Mouse (Mus musculus) cerebellum, adult 2 months (tissue): ENCODE measurements around the gene Hinfp. TPM values are rescaled to one million over a fixed set of nuclear protein-coding genes. Genes with fewer than 3 reads are reported as not detected.

ENCODE experiments used
- DNase-seq, 2 experiments: peaks; one replicate each; pipeline ENCODE4 v3.0.0; 2021
- H3K27ac ChIP-seq: fragments of 200-500 bp; 2 replicates; pipeline ENCODE4 v1.5.1; 2012; ENCODE audit warnings: low read length, control low read depth, inconsistent platforms; ENCODE audit not compliant: insufficient read depth
- H3K27me3 ChIP-seq: fragments of 200-500 bp; 2 replicates; pipeline ENCODE4 v1.6.1; 2012; ENCODE audit warnings: inconsistent platforms, mild to moderate bottlenecking, low read length, moderate library complexity; ENCODE audit not compliant: control insufficient read depth, insufficient read depth
- H3K4me1 ChIP-seq: fragments of 200-500 bp; 2 replicates; pipeline ENCODE4 v1.6.1; 2011; ENCODE audit warnings: low read length; ENCODE audit not compliant: control insufficient read depth, insufficient read depth
- H3K4me3 ChIP-seq: fragments of 200-500 bp; replicated peaks from 2 replicates; pipeline ENCODE3; 2011; ENCODE audit warnings: mild to moderate bottlenecking, low read depth, low read length, control low read depth; ENCODE audit not compliant: insufficient read depth
- CTCF ChIP-seq: fragments of 200-500 bp; IDR thresholded peaks from 2 replicates; pipeline ENCODE4 v1.5.1; 2011; ENCODE audit warnings: low read depth, mild to moderate bottlenecking, control low read depth, low read length, moderate library complexity, borderline replicate concordance; ENCODE audit not compliant: insufficient read depth
- POLR2A ChIP-seq: fragments of 200-500 bp; IDR thresholded peaks from 2 replicates; pipeline ENCODE4 v1.6.1; 2011; ENCODE audit warnings: low read length, control low read depth, borderline replicate concordance; ENCODE audit not compliant: insufficient read depth
- WGBS: fragments of 180-500 bp; shearing (Covaris S2); methylation state at CpG from one replicate; pipeline ENCODE4 v1.1.7; 2018; 5-methylcytosine and 5-hydroxymethylcytosine counted together
- polyA plus RNA-seq: library from polyadenylated mRNA; depleted of rRNA; stranded (reverse); fragments of >200 nt; gene quantifications from 2 replicates; pipeline ENCODE4 v1.2.3, GENCODE M21; 2012; rRNA removed

Hinfp gene
- polyA plus RNA-seq, 1 experiment = 35.8 TPM

GRCm38 (mm10) chr9:44255136-44255521, 50.3 kb downstream of the Hinfp start:
- H3K27me3 ChIP-seq = no peaks in the 10 kb centered on the region
- no peak overlapping the region for H3K27ac ChIP-seq
- TF ChIP-seq POLR2A (no peak), CTCF (no peak)
- no peak for DNase-seq
- no peaks in the 10 kb centered on the region for H3K4me1 ChIP-seq
- 44% methylated on average over 6 of the region's 6 CpGs for WGBS
- no peak overlapping the region for H3K4me3 ChIP-seq

GRCm38 (mm10) chr9:44254508-44255135, 50.8 kb downstream of the Hinfp start:
- Histone ChIP-seq H3K4me1 (no peaks in the 10 kb centered on the region), H3K27me3 (no peaks in the 10 kb centered on the region), H3K27ac (no peak overlapping the region), H3K4me3 (no peak overlapping the region)
- TF ChIP-seq CTCF = no peak
- TF ChIP-seq POLR2A = no peak
- WGBS = 31% methylated on average over 5 of the region's 5 CpGs
- DNase-seq = no peak

- 79% methylated on average over 6 of the region's 6 CpGs for WGBS
- DNase-seq = no peak
- TF ChIP-seq CTCF (no peak), POLR2A (no peak)
- Histone ChIP-seq H3K27me3 (no peaks in the 10 kb centered on the region), H3K27ac (no peak overlapping the region), H3K4me3 (no peak overlapping the region), H3K4me1 (no peaks in the 10 kb centered on the region)
These were observed 52.0 kb downstream of the Hinfp start for GRCm38 (mm10) chr9:44253441-44253840.

- Histone ChIP-seq H3K27ac (no peak within 1 kb of the TSS), H3K4me3 (no peak within 1 kb of the TSS), H3K27me3 (no peaks in the 10 kb centered on the region), H3K4me1 (no peaks in the 10 kb centered on the region)
- WGBS = 95% methylated on average over 10 of the region's 10 CpGs
- no peak for DNase-seq
- no peak for TF ChIP-seq CTCF
- TF ChIP-seq POLR2A = no peak
These were observed 54.2 kb downstream of the Hinfp start, which contains the start of gene Pdzd3 for GRCm38 (mm10) chr9:44251314-44251713. Gene Pdzd3, minus strand, starts transcription at chr9:44251471.

- no peak overlapping the region for H3K27ac ChIP-seq
- DNase-seq = no peak
- no peak overlapping the region for H3K4me3 ChIP-seq
- TF ChIP-seq CTCF = no peak
- TF ChIP-seq POLR2A = no peak
- 24% methylated on average over 4 of the region's 4 CpGs for WGBS
- H3K4me1 ChIP-seq = no peaks in the 10 kb centered on the region
- H3K27me3 ChIP-seq = no peaks in the 10 kb centered on the region
These were observed 55.0 kb downstream of the Hinfp start for GRCm38 (mm10) chr9:44250445-44250844.

GRCm38 (mm10) chr9:44249181-44250146, 56.0 kb downstream of the Hinfp start:
- peak; percentile 50 to 58 for DNase-seq
- H3K4me1 ChIP-seq = no peaks in the 10 kb centered on the region
- TF ChIP-seq POLR2A = no peak
- TF ChIP-seq CTCF = peak; percentile 64
- no peaks in the 10 kb centered on the region for H3K27me3 ChIP-seq
- no peak overlapping the region for H3K27ac ChIP-seq
- 47% methylated on average over 26 of the region's 26 CpGs for WGBS
- H3K4me3 ChIP-seq = no peak overlapping the region

GRCm38 (mm10) chr9:44247907-44248306, 57.6 kb downstream of the Hinfp start:
- Histone ChIP-seq H3K4me3 (no peak overlapping the region), H3K27ac (no peak overlapping the region), H3K4me1 (no peaks in the 10 kb centered on the region), H3K27me3 (no peaks in the 10 kb centered on the region)
- DNase-seq = no peak
- TF ChIP-seq POLR2A (no peak), CTCF (no peak)
- 88% methylated on average over 6 of the region's 6 CpGs for WGBS

GRCm38 (mm10) chr9:44243621-44244020, 61.9 kb downstream of the Hinfp start:
- DNase-seq = no peak
- no peak overlapping the region for H3K4me3 ChIP-seq
- no peaks in the 10 kb centered on the region for H3K27me3 ChIP-seq
- TF ChIP-seq POLR2A = no peak
- TF ChIP-seq CTCF = no peak
- WGBS = 52% methylated on average over 2 of the region's 2 CpGs
- no peak overlapping the region for H3K27ac ChIP-seq
- H3K4me1 ChIP-seq = no peaks in the 10 kb centered on the region

Other genes with a start within 250 kb of the Hinfp start
- 43.5 and 47.1 TPM in 2 replicates for gene Usp2, start 238.7 kb downstream of the Hinfp start, polyA plus RNA-seq
- 2.7 and 7.3 TPM in 2 replicates for gene Mfrp, start 203.9 kb downstream of the Hinfp start, polyA plus RNA-seq
- 26.0 and 29.1 TPM in 2 replicates for gene C1qtnf5, start 198.4 kb downstream of the Hinfp start, polyA plus RNA-seq
- gene Gm49380, start 192.2 kb downstream of the Hinfp start, polyA plus RNA-seq = 0.41 and 0.75 TPM in 2 replicates
- 31.2 and 34.0 TPM in 2 replicates for gene Rnf26, start 192.2 kb downstream of the Hinfp start, polyA plus RNA-seq
- 57.0 and 61.8 TPM in 2 replicates for gene Mcam, start 171.2 kb downstream of the Hinfp start, polyA plus RNA-seq
- 14.5 and 15.3 TPM in 2 replicates for gene Cbl, start 71.6 kb downstream of the Hinfp start, polyA plus RNA-seq
- gene Ccdc153, start 65.0 kb downstream of the Hinfp start, polyA plus RNA-seq = 3.7 and 7.0 TPM in 2 replicates
- 0.08 and 0.19 TPM in 2 replicates for gene Pdzd3, start 54.2 kb downstream of the Hinfp start, polyA plus RNA-seq
- gene Nlrx1, start 37.1 kb downstream of the Hinfp start, polyA plus RNA-seq = 7.9 and 9.9 TPM in 2 replicates
- gene Abcg4, start 17.1 kb downstream of the Hinfp start, polyA plus RNA-seq = 105 and 120 TPM in 2 replicates
- 112 and 113 TPM in 2 replicates for gene C2cd2l, start 14.6 kb upstream of the Hinfp start, polyA plus RNA-seq
- 23.5 and 23.6 TPM in 2 replicates for gene Dpagt1, start 20.3 kb upstream of the Hinfp start, polyA plus RNA-seq
- 63.1 and 63.5 TPM in 2 replicates for gene H2afx, start 29.0 kb upstream of the Hinfp start, polyA plus RNA-seq
- gene Hmbs, start 38.6 kb upstream of the Hinfp start, polyA plus RNA-seq = 32.2 and 35.4 TPM in 2 replicates
- 58.4 and 60.9 TPM in 2 replicates for gene Vps11, start 56.0 kb upstream of the Hinfp start, polyA plus RNA-seq
- gene Hyou1, start 73.8 kb upstream of the Hinfp start, polyA plus RNA-seq = 53.2 and 55.0 TPM in 2 replicates
- 49.8 and 52.2 TPM in 2 replicates for gene Slc37a4, start 91.2 kb upstream of the Hinfp start, polyA plus RNA-seq
- 434 and 456 TPM in 2 replicates for gene Rps25, start 101.5 kb upstream of the Hinfp start, polyA plus RNA-seq
- gene Trappc4, start 101.9 kb upstream of the Hinfp start, polyA plus RNA-seq = 97.9 and 103 TPM in 2 replicates
- 50.1 and 53.2 TPM in 2 replicates for gene Ccdc84, start 112.9 kb upstream of the Hinfp start, polyA plus RNA-seq
- not detected in 2 replicates for gene Foxr1, start 135.5 kb upstream of the Hinfp start, polyA plus RNA-seq
- 0.13 TPM in 1 of 2 replicates, not detected in the other for gene Upk2, start 149.3 kb upstream of the Hinfp start, polyA plus RNA-seq
- gene Bcl9l, start 177.2 kb upstream of the Hinfp start, polyA plus RNA-seq = 22.0 and 22.3 TPM in 2 replicates